Mouse (Mus musculus) left cerebral cortex, adult 9 months (tissue): ENCODE results near the gene Gclc.
A peak's percentile ranks its signal among the peaks of the same experiment; 100 is the strongest.
"Not testable (repeated sequence)": the region's sequence is repeated elsewhere in the genome, so short reads cannot be mapped to it uniquely, and the experiment has no call there.

ENCODE experiments used
- DNase-seq, 2 experiments: peaks; one replicate each; pipeline ENCODE4 v3.0.0; 2022; ENCODE audit warnings: low spot score in 2 of 2

Gclc gene

DNA sequence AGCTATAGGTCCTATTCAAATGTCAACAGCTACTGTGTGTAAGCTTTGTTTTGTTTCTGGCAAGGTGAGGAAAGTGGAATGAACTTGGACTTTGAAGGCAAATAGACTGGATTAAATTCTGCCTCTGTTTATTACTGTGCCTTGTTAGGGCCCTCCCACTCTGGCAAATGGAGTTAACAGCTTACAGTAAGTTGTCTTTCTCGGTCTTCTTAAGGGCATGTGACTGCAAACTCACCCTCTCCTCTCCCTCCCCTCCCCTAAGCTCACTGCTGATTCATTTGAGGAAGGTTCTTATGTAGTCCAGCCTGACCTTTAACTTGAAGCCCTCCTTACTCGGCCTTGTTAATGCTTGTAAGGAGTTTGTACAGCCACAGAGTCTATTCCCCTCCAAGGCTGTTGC lies 8.0 kb upstream of the Gclc start:
- no peak for DNase-seq

DNA sequence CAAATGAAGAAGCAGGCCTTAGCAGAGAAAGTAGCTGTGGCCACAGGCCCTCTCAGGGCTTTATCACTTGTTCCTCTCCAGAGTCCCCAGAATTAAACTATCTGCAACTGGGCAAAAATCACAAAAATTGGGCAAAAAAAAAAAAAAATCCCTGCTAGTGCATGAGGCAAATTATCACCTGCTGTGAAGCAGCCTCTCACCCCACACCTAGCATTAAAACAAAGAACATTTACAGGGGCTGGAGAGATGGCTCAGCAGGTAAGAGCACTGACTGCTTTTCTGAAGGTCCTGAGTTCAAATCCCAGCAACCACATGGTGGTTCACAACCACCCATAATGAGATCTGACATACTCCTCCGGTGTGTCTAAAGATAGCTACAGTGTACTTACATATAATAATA lies 6.0 kb upstream of the Gclc start:
- DNase-seq = not testable (repeated sequence)

DNA sequence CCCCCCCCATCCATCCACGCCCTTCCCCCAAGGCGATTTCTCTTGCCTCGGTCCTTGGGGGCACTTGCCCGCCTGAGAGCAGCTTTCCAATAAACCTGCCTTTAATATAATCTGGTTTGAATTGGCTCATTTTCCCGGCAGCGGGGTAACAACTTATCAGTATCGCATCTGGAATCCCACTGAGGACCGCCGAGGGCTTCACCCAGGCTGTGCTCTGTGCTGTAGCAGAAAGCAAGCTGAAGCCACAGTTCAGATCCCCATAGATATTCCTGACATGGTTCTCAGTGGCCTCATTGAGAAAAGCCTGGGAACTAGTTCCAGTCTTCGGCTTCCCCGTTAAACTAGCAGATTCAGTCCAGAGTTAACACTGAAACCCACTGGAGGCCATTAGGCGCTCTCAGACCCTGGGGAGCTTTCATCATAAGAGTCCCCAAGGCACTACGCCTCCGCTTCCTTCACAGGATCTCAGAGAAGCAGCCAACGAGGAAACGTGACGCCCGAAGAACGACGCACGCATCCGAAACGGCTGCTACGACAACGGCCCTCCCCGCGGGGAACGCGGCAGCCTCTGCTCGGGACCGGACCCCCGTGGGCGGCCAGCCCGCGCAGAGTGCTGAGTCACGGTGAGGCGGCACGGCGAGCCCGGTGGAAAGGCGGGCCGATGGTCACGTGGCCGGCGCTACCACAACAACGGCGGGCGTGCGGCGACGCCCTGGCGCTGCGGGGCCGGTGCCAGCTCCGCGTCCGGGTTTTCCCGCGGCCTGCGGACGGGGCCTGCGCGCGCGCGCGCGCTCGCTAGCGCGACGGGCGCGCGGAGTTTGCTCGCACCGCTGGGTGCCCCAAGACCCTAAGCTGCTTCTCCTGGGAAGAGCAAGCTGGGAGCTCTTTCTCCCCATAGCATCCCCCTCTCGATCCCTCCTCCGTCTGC lies 3.9 kb upstream of the Gclc start:
- DNase-seq = peak; percentile 91 to 95

DNA sequence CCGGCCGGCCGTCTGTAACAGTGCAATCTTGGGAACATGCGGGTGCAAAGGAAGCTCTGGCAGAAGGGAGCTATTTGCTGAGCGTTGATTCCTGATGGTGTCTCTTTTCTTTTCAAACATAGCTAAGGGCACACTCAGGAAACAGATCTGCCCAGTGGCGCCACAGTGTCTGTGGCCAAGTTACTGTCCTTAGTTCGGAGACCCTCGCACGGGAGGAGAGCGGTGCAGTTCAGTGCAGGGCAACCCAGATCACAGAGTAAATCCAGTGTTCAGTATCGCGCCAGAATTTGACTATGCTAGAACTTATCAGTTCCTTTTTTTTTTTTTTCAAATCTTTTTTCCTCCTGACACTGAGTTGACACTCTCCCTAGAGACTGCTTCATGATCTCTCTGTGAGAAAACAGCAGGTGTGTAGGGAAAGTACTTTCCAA lies 3.2 kb upstream of the Gclc start:
- DNase-seq = no peak

DNA sequence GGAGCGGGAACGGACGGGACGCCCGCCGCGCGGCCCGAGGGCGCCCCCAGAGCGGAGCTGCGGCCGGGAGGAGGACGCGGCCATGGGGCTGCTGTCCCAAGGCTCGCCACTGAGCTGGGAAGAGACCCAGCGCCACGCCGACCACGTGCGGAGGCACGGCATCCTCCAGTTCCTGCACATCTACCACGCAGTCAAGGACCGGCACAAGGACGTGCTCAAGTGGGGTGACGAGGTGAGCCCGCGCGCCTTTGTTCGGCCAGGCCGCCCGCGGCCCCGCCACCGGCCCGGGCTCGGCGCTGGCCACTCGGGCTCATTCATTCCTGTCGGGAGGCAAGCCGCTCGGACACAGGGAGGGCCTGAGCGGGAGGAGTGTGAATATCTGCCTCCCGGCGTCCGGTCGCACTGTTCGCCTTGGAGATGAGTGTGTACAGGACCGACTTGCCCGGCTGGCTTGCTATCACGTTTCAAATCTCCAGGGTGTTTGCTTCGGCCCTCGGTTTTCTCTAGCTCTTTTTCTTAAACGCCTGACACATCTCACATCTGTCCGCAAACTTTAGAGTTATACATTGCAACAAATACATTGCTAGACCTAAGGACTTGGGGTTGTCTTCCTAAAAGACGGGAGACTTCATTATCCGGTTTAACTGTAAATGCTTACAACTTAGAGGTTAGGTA lies 530 bp downstream of the Gclc start:
- peak in 1 of 2 experiments; percentile 44 for DNase-seq

DNA sequence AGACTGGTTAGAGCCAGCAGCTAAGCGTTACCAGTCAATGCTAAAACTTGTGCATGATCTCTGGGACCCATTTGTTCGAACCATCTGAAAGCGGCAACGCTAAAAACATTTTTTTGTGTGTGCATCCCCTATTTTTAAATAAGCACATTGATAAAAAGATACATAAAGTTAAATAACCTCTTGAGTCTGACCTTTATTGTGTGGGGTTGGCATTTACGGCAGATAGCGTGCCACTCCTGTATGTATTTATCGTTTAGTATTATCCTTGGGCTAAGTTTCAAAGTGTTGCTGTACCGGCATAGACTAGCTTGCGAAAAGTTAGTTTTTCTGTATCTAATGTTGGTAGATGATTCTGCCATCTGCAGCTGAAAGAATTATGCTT lies 1.1 kb downstream of the Gclc start:
- no peak for DNase-seq

DNA sequence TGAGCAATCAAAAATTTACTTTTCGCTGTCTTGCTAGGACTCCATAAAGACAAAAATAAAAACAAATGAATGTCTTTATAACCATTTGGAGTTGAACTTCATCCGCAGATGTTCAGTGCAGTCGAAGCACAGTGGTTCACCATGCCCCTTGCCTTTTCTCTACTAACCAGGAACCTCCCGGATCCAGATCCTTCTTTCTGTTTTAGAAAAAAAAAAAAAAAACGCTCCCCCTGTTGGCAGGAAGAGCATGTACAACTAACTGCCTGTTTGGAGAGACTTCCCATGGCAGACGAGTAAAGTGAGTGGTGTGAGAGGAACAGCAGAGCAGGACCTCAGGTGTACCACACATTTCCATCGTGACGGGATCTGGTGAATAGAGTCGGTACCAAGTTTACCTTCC lies 1.7 kb downstream of the Gclc start:
- no peak for DNase-seq

DNA sequence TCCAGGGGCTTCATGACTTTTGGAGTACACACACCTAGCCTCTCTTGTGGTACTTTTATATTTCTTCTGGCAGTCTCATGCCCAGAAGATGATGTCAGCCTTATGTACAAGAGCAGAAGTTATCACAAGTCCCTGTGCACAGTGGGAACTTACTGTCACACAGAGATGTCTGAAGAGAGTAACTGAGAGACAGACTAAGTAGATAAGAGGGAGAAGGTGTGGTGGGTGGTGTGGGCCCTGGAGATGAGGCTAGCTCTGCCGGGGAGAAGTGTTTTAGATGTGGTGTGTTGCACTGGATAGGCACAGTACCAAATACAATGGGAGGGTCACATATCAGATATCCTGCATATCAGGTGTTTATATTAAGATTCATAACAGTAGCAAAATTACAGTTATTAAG lies 3.0 kb downstream of the Gclc start:
- no peak for DNase-seq

DNA sequence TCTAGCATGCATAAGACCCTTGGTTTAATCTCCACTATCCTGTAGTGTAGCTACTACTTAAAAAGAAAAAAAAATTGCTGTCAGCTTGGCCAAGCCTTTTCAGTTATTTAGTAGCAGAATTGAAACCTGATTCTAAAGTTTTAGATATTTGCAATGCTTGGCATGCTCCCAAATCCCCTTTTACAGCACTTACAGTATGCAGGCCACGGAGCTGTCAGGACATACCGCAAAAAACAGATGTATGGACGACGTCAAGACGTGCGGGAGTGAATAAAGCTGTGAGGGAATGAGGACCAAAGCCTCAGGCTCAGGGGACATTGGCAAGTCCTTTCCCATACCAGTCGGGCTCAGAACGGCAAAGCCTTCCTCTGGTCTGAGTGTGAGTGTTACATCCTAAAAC lies 4.1 kb downstream of the Gclc start:
- no peak for DNase-seq

DNA sequence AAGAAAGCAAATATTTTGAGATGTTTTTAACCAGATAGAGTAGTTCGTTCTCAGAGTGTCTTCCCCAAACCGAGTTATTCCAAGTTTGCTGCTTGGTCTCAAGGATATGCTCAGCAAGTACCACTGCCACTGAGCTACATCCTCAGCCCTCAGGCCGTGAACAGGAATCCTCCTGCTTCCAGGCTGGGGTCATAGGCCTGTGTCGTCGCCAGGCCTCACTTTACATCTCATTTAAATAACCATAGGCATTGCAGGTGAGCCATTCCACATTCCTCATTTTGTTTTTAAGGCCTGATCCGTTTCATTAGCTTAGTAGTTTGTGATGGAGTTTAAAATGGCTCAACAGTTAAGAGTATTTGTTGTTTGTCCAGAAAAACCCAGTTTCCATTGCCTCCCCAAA lies 4.8 kb downstream of the Gclc start:
- no peak for DNase-seq

DNA sequence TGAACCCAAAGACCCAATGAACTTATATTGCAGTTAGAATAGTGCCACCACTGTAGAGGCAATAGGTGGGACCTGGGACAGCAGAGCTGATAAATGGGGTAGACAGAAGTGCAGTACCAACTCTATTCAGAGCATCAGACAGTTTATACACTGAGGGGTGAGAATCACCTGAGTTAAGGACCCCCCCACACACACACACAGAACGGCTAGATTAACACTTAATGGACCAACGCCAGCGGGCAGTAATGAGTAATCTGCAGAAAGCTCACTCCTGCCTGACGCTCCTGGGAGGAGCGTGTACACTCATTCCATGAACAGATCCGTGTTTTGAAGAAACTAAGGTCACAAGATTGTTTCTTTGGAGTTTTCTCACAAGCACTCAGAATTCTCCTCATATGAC lies 5.4 kb downstream of the Gclc start:
- no peak for DNase-seq

DNA sequence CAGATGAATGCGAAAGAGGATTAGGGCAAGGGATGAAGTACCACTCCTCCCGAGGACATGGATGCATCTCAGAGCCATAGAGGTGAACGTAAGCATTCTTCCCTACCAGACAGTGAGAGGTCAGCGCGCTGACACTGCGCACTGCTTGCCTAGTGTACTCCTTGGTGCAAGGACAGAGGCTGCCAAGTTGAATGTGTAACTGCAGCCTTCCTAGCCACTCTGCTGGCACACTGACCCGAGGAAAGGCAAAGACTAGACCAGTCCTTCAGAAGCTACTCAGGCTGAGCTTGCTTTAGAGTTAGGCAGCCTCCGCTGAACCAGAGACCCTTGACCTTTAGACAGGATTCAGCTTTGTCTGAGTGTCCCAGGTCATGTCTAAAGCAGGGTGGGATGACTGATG lies 11.9 kb downstream of the Gclc start:
- DNase-seq = no peak

DNA sequence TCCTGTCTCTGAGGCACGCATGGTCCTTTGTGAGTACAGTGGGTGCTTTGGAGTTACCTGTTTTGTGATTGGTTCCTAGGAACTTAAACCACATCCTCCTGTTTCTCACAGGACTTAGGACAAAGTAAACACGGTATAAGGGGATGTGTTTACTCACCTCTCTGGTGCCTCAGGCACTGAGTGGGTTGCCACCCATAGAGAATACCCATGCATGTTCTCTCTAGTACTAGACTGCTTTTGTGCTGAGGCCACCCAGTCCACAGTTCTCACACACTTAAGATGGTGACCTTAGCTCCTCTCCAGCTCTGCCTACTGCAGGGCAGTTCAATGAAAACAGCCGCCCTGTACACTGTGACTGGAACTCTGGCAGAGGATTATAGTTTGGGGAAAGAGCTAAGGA lies 12.4 kb downstream of the Gclc start:
- no peak for DNase-seq

DNA sequence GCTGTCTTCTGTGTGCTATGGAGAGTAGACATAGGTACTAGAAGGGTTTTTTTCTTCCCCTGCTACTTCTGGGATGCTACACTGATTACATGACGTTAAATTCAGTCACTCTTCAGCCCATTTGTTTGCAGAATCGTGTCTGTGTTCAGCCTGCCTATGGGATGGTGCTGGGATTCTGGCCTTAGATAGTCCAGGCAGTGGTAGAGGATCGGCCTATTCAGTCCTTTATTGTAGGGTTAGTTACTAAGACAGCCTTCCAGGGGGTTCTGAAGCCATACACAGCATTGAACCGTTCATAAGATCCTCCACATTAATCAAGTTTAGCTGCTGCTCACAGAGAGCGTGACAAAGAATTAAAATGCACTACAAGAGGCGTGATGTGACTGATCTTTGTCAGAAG lies 16.6 kb downstream of the Gclc start:
- DNase-seq = no peak

DNA sequence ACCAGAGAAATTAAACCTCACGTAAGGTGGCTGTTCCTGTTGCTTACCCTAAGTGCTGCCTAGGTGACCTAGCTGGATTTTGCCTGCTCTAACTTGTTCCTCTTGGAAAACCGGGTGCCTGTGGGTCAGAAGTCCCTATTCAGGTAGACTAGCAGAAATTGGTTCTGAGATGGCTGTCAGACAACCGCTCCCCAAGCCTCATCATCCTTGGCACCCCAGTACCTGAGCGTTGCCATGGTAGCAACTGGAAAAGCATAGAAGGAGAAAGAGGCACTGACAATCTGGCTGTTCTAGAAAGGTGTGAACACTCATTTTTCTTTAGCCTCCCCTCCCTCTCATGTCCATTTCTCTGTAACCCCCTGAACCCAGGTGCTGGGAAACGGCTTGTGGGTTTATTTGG lies 17.0 kb downstream of the Gclc start:
- DNase-seq = no peak

DNA sequence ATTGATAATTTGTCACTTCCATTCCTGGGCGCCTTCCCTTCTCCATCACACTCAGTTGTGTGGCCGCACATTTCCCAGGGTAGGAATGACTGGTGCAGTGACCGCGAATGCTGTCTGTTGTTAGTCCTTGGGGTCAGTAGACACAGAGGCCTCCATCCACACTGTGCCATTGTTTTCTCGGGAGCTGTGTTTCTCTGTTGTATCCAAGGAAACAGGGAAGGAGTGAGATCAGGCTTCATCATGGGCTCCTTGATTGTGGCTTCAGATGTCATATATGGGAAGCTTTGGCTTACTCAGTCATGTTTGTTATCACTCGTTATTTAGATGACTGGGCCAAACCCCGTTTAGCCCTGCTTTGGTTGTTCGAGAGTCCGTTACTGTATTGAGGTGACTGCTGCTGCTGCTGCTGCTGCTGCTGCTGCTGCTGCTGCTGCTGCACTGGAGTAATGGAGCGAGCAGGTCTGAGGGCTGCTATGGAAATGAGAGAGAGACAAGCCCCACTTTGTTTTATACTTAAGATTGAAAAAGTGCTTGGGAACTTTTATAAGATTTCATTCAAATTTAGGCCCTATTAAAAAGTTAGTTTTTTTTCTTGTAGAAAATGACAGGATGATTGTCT lies 17.5 kb downstream of the Gclc start:
- no peak for DNase-seq

DNA sequence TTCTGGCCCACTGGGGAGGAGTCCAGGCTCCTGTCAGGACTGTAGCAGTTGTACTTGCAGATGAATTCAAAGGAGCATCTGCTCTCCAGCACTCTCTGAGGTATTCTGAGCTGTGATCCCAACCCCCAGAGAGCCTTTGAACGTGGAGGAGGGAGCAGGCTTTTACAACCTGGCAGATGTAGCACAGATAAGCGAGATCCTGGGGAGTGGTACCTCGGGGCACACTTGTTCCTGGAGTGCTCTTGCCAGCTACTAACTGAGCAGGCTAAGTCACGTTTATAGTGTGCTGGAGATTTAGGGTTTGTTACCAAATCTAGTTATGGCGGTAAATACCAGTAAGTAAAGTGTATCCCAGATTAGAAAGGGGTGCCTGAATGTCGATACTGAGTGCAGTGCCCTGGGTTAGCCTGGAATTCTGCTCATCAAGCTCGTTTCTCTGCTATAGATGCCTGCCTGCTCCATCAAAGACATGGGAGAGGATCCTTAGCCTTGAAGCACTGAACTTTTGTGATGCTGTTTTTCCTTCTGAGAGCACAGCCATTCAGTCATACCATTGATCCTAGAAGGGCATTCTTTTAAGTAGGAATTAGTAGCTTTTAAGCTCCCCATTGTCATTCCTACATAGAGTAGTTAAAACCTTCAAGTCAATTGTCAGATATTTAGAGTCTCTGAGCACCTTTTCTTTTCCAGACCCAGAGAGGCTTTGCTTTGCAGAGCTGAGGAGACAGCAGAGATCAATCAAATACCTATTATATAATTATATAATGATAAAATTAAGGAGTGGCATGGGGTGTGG lies 22.6 kb downstream of the Gclc start:
- no peak for DNase-seq

DNA sequence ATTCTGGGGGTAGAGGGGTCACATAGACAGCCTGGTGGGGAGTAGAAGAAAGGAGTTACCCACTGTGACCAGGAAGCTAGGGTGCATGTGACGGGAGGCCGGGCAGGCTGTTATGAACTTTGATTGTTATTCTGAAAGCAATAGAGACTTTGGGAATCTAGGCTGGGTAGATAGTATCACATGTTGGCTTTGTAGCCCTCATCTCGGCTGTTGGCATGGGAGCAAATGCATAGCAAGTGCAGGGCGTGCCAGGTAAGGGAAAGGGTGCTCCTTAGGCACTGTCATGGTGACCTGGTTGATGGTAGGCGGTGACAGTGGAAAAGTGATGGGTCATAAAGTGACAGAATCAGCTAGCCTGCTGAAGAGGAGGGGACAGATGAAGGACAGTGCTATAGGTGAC lies 23.3 kb downstream of the Gclc start:
- DNase-seq = no peak

DNA sequence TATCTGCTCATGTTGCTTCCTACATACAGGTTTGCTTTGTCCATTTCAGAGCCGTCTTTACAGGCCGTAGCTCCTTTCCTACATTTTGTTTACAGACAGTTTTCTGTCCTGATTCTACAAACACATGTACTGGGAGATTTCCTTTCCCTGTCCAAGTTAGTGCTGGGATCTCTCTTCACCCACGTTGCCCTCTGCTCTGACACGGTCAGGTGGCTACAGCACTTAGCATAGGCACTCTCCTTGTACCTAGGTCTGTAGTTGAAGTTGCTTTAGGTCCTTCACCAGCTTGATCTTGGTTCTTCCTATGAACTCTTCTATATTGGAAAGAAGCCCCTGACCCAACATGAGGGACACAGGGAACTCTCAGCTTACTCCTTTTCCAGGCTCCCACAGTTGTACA lies 25.4 kb downstream of the Gclc start:
- DNase-seq = no peak

DNA sequence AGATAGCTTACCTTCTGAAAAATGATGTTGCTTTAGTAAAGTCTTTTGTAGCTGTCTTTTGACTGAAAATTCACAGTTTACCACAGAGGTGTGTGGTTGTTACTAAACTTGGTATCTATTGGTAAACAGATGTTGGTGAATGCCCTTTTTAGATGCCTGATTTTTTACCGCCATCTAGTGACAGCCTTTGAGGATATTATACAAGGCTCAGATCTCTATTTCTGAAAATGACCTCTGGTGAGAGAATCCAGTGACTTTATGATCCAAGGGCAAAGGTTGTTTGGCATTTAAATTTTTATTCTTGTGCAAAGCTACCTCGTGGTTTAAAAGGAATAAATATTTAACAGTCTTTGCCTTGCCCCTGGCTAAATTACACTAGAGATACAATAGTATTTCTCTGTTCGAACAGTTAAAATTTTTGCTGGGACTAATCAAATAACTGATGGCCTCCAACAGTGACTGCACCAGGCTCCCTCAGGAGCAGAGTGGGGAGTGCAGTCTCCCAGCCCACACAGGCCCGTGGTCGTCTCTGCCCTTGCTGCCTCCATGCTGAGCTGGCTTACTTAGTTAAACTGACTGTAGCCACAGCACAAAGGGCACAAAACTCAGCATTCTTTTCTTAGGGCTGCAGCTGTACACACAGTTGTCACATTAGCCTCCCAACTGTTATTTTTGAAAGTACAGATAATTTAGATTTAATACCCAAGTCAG lies 27.3 kb downstream of the Gclc start:
- no peak for DNase-seq

DNA sequence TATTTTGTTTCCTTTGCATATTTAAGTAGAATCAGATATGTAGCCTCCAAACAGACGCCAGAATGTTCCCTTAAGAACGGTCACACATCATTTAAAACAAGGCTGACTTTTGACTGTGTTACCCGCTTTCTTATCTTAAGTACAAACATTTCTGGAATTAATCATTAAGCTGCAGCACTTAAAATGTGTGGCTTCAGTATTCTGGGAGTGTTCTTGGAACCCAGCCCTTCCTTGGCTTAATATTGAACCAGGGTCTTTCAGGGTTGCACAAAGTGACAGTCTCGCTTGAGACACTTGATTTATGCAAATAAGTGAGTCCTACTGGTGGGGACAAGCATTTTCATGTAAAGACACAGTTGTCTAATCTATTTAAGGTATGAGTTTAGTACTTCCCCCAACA lies 27.9 kb downstream of the Gclc start:
- DNase-seq = no peak
